Mouse (Mus musculus): ENCODE measurements around the gene Myo19. TPM values are rescaled to one million over a fixed set of nuclear protein-coding genes. Genes with fewer than 3 reads are reported as not detected.

Myo19 gene
- polyA plus RNA-seq, 1 experiment from 2014 or later, result 13.6 TPM

- H3K27ac ChIP-seq (ENCODE audit: low read depth, low read length), result no peak overlapping the region
- H3K4me2 ChIP-seq (ENCODE audit: low read depth, low read length, severe bottlenecking), result no peak overlapping the region
- no peaks in the 10 kb centered on the region for H3K27me3 ChIP-seq (ENCODE audit: control insufficient read depth, insufficient read depth, low read length)
- H3K4me3 ChIP-seq (ENCODE audit: low read depth, low read length), result no peak overlapping the region
- H3K9me3 ChIP-seq (ENCODE audit: control insufficient read depth, low read length), result no peaks in the 10 kb centered on the region
- WGBS, result 92% methylated on average over 7 of the region's 7 CpGs
- no peaks in the 10 kb centered on the region for H3K4me1 ChIP-seq (replicated peaks; ENCODE audit: control insufficient read depth, insufficient read depth, low read length)
- no peak for ATAC-seq (replicated peaks; ENCODE audit: low FRiP score)
- DNase-seq (ENCODE audit: low spot score), result no peak
- no peaks in the 10 kb centered on the region; the same call in 1 of the 2 replicates for H3K36me3 ChIP-seq (ENCODE audit: control insufficient read depth, insufficient read depth, low read length)
- H3K9ac ChIP-seq (ENCODE audit: low read length), result no peak overlapping the region
Observed at GRCm38 (mm10) chr11:84891705-84892104, 11.8 kb downstream of the Myo19 start.

GRCm38 (mm10) chr11:84893113-84893512 is 13.2 kb downstream of the Myo19 start:
- Histone ChIP-seq H3K36me3 (ENCODE audit: control insufficient read depth, insufficient read depth, low read length) (peaks cover 3% of the 10 kb centered on the region; the same call in 1 of the 2 replicates), H3K9me3 (ENCODE audit: control insufficient read depth, low read length) (no peaks in the 10 kb centered on the region), H3K27ac (ENCODE audit: low read depth, low read length) (no peak overlapping the region), H3K4me2 (ENCODE audit: low read depth, low read length, severe bottlenecking) (no peak overlapping the region), H3K4me1 (replicated peaks; ENCODE audit: control insufficient read depth, insufficient read depth, low read length) (no peaks in the 10 kb centered on the region), H3K9ac (ENCODE audit: low read length) (no peak overlapping the region), H3K4me3 (ENCODE audit: low read depth, low read length) (no peak overlapping the region), H3K27me3 (ENCODE audit: control insufficient read depth, insufficient read depth, low read length) (no peaks in the 10 kb centered on the region)
- DNase-seq (ENCODE audit: low spot score) (no peak), ATAC-seq (replicated peaks; ENCODE audit: low FRiP score) (no peak)
- 91% methylated on average over 15 of the region's 15 CpGs for WGBS

GRCm38 (mm10) chr11:84904597-84905144 is 24.7 kb downstream of the Myo19 start:
- Histone ChIP-seq H3K4me3 (ENCODE audit: low read depth, low read length) (no peak overlapping the region), H3K4me1 (replicated peaks; ENCODE audit: control insufficient read depth, insufficient read depth, low read length) (no peaks in the 10 kb centered on the region), H3K36me3 (ENCODE audit: control insufficient read depth, insufficient read depth, low read length) (peaks cover 15% of the 10 kb centered on the region), H3K27me3 (ENCODE audit: control insufficient read depth, insufficient read depth, low read length) (no peaks in the 10 kb centered on the region), H3K9me3 (ENCODE audit: control insufficient read depth, low read length) (no peaks in the 10 kb centered on the region), H3K4me2 (ENCODE audit: low read depth, low read length, severe bottlenecking) (no peak overlapping the region), H3K27ac (ENCODE audit: low read depth, low read length) (no peak overlapping the region), H3K9ac (ENCODE audit: low read length) (no peak overlapping the region)
- DNase-seq (ENCODE audit: low spot score) (no peak), ATAC-seq (replicated peaks; ENCODE audit: low FRiP score) (no peak)
- WGBS, result 92% methylated on average over 9 of the region's 9 CpGs

GRCm38 (mm10) chr11:84907081-84907480 is 27.1 kb downstream of the Myo19 start:
- no peak overlapping the region for H3K4me2 ChIP-seq (ENCODE audit: low read depth, low read length, severe bottlenecking)
- H3K4me3 ChIP-seq (ENCODE audit: low read depth, low read length), result no peak overlapping the region
- no peaks in the 10 kb centered on the region for H3K4me1 ChIP-seq (replicated peaks; ENCODE audit: control insufficient read depth, insufficient read depth, low read length)
- peaks cover 8% of the 10 kb centered on the region for H3K36me3 ChIP-seq (ENCODE audit: control insufficient read depth, insufficient read depth, low read length)
- ATAC-seq (replicated peaks; ENCODE audit: low FRiP score) (no peak), DNase-seq (ENCODE audit: low spot score) (no peak)
- 79% methylated on average over 3 of the region's 3 CpGs for WGBS
- H3K9ac ChIP-seq (ENCODE audit: low read length), result no peak overlapping the region
- no peak overlapping the region for H3K27ac ChIP-seq (ENCODE audit: low read depth, low read length)
- H3K27me3 ChIP-seq (ENCODE audit: control insufficient read depth, insufficient read depth, low read length), result no peaks in the 10 kb centered on the region
- no peaks in the 10 kb centered on the region for H3K9me3 ChIP-seq (ENCODE audit: control insufficient read depth, low read length)

GRCm38 (mm10) chr11:84908480-84908879 is 28.5 kb downstream of the Myo19 start:
- H3K36me3 ChIP-seq (ENCODE audit: control insufficient read depth, insufficient read depth, low read length), result peaks cover 6% of the 10 kb centered on the region
- no peaks in the 10 kb centered on the region for H3K27me3 ChIP-seq (ENCODE audit: control insufficient read depth, insufficient read depth, low read length)
- 93% methylated on average over 6 of the region's 6 CpGs for WGBS
- H3K9ac ChIP-seq (ENCODE audit: low read length), result no peak overlapping the region
- H3K4me3 ChIP-seq (ENCODE audit: low read depth, low read length), result no peak overlapping the region
- no peak overlapping the region for H3K27ac ChIP-seq (ENCODE audit: low read depth, low read length)
- DNase-seq (ENCODE audit: low spot score) (no peak), ATAC-seq (replicated peaks; ENCODE audit: low FRiP score) (no peak)
- no peak overlapping the region for H3K4me2 ChIP-seq (ENCODE audit: low read depth, low read length, severe bottlenecking)
- no peaks in the 10 kb centered on the region for H3K9me3 ChIP-seq (ENCODE audit: control insufficient read depth, low read length)
- H3K4me1 ChIP-seq (replicated peaks; ENCODE audit: control insufficient read depth, insufficient read depth, low read length), result no peaks in the 10 kb centered on the region

- 90% methylated on average over 4 of the region's 4 CpGs for WGBS
- H3K9me3 ChIP-seq (ENCODE audit: control insufficient read depth, low read length), result no peaks in the 10 kb centered on the region
- no peak overlapping the region for H3K4me3 ChIP-seq (ENCODE audit: low read depth, low read length)
- ATAC-seq (replicated peaks; ENCODE audit: low FRiP score) (no peak), DNase-seq (ENCODE audit: low spot score) (no peak)
- no peak overlapping the region for H3K9ac ChIP-seq (ENCODE audit: low read length)
- H3K36me3 ChIP-seq (ENCODE audit: control insufficient read depth, insufficient read depth, low read length), result peaks cover 6% of the 10 kb centered on the region
- no peak overlapping the region for H3K27ac ChIP-seq (ENCODE audit: low read depth, low read length)
- H3K4me2 ChIP-seq (ENCODE audit: low read depth, low read length, severe bottlenecking), result no peak overlapping the region
- no peaks in the 10 kb centered on the region; the same call in 1 of the 2 replicates for H3K4me1 ChIP-seq (replicated peaks; ENCODE audit: control insufficient read depth, insufficient read depth, low read length)
- no peaks in the 10 kb centered on the region for H3K27me3 ChIP-seq (ENCODE audit: control insufficient read depth, insufficient read depth, low read length)
Observed at GRCm38 (mm10) chr11:84910411-84910810, 30.5 kb downstream of the Myo19 start.

- Histone ChIP-seq H3K9ac (ENCODE audit: low read length) (no peak overlapping the region), H3K4me1 (replicated peaks; ENCODE audit: control insufficient read depth, insufficient read depth, low read length) (peaks cover 2% of the 10 kb centered on the region; the same call in 1 of the 2 replicates), H3K4me3 (ENCODE audit: low read depth, low read length) (no peak overlapping the region), H3K27ac (ENCODE audit: low read depth, low read length) (no peak overlapping the region), H3K36me3 (ENCODE audit: control insufficient read depth, insufficient read depth, low read length) (peaks cover 5% of the 10 kb centered on the region), H3K9me3 (ENCODE audit: control insufficient read depth, low read length) (no peaks in the 10 kb centered on the region), H3K4me2 (ENCODE audit: low read depth, low read length, severe bottlenecking) (no peak overlapping the region), H3K27me3 (ENCODE audit: control insufficient read depth, insufficient read depth, low read length) (no peaks in the 10 kb centered on the region)
- no peak for ATAC-seq (replicated peaks; ENCODE audit: low FRiP score)
- DNase-seq (ENCODE audit: low spot score), result no peak
- 85% methylated on average over 5 of the region's 5 CpGs for WGBS
Observed at GRCm38 (mm10) chr11:84914673-84915072, 34.7 kb downstream of the Myo19 start.

GRCm38 (mm10) chr11:84916053-84916702 is 36.2 kb downstream of the Myo19 start, which contains the start of gene Znhit3:
Gene Znhit3, minus strand, starts transcription at chr11:84916366.
- Histone ChIP-seq H3K27me3 (ENCODE audit: control insufficient read depth, insufficient read depth, low read length) (no peaks in the 10 kb centered on the region), H3K4me2 (ENCODE audit: low read depth, low read length, severe bottlenecking) (peak within 1 kb of the TSS; percentile 69), H3K9ac (ENCODE audit: low read length) (peak within 1 kb of the TSS; percentile 81), H3K4me1 (replicated peaks; ENCODE audit: control insufficient read depth, insufficient read depth, low read length) (peaks cover 2% of the 10 kb centered on the region; the same call in 1 of the 2 replicates), H3K36me3 (ENCODE audit: control insufficient read depth, insufficient read depth, low read length) (no peaks in the 10 kb centered on the region; the same call in 1 of the 2 replicates), H3K4me3 (ENCODE audit: low read depth, low read length) (peak within 1 kb of the TSS; percentile 92), H3K9me3 (ENCODE audit: control insufficient read depth, low read length) (no peaks in the 10 kb centered on the region), H3K27ac (ENCODE audit: low read depth, low read length) (no peak within 1 kb of the TSS)
- ATAC-seq (replicated peaks; ENCODE audit: low FRiP score) (peak; percentile 89), DNase-seq (ENCODE audit: low spot score) (peak; percentile 86)
- 3% methylated on average over 33 of the region's 34 CpGs for WGBS
